Mouse (Mus musculus): ENCODE data around the gene Mfsd5.

GRCm38 (mm10) chr15:102270274-102270960 is 8.8 kb upstream of the Mfsd5 start, which contains the start of gene Gm9918:
- TF ChIP-seq CTCF (IDR thresholded peaks at IDR 0.05; ENCODE audit: borderline replicate concordance, extremely low read depth, insufficient read depth, insufficient read length) (no peak), POLR2A (IDR thresholded peaks at IDR 0.05; ENCODE audit: borderline replicate concordance, extremely low read depth, insufficient read depth, insufficient read length, poor library complexity, severe bottlenecking) (no peak)
